Mouse (Mus musculus) left cerebral cortex, adult 8-10 months (tissue): ENCODE measurements at regions not wholly inside any gene's neighbourhood (a gene's known extent, or its start where the extent isn't known, plus 50 kb on each side); places are given as distances from the start of the nearest gene placed in this dataset.

ENCODE experiments used
- DNase-seq, 2 experiments: peaks; one replicate each; pipeline ENCODE4 v3.0.0; 2022; ENCODE audit warnings: low spot score in 2 of 2

GRCm38 (mm10) chr10:68606848-68607247 is 65.2 kb upstream of the Cabcoco1 start:
- DNase-seq = peak in 1 of 2 experiments; percentile 50

- no peak for DNase-seq
These were observed 70.2 kb upstream of the Cabcoco1 start for GRCm38 (mm10) chr10:68611906-68612305.

DNA sequence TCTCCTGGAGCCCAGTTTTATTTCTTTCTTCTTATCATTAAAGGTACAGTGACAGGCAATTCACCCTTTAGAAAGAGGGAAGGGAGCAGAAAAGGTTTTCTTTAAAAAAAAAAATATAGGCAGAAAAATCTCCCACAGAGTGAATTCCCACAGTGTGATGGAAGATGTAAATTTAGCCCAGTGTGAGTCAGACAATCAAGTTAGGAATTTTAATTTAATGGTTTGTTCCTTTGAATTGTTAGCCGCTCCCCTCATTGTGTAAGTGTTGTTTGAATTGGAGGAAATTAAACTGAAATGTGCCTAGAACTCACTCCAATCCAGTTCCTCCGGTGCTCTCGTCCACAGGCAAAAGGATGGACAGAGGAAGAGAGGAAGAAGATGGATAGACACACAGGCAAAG is 71.0 kb upstream of the Cabcoco1 start:
- no peak for DNase-seq

GRCm38 (mm10) chr10:68623786-68624185 is 82.1 kb upstream of the Cabcoco1 start:
- DNase-seq = no peak

DNA sequence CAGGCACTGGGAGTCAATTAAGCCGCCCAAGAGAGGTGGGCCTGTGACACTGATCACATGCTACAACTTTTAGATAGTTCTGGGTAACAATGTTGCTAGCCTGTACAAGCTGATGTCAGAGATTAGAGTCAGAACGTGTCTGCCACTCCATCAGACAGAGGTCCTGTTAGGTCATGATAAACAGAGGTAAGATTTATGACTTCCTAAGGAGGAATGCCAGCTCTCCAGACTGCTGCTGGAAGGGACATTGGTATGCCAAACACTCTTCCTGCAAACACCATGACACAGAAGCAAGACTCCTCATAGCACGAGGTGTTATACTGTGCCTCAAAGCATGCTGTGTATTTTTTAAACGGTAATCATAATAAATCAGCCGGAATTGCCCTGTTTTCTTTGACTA is 83.6 kb upstream of the Cabcoco1 start:
- DNase-seq = no peak

- no peak for DNase-seq
These were observed 84.1 kb upstream of the Cabcoco1 start for GRCm38 (mm10) chr10:68625752-68626151.

GRCm38 (mm10) chr10:68629486-68629885 is 87.8 kb upstream of the Cabcoco1 start:
- no peak for DNase-seq

DNA sequence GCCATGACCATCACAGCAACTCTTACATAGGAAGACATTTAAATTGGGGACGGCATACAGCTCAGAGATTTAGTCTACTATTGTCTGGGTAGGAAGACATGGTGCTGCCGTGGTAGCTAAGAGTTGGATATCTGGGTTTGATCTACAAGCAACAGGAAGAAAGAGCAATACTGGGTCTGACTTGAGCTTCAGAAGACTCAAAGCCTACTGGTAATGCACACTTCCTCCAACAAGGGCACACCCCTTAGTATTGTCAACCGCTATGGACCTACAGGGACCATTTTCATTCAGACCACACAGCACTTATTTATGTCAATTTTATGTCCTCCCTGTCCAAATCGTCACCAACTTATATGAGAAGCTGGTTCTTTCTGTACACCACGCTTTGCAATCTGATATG is 90.3 kb upstream of the Tmem26 start:
- DNase-seq = no peak

GRCm38 (mm10) chr10:68652700-68653099 is 70.7 kb upstream of the Tmem26 start:
- DNase-seq = no peak

- no peak for DNase-seq
These were observed 68.0 kb upstream of the Tmem26 start for GRCm38 (mm10) chr10:68655491-68655890.

- no peak for DNase-seq
These were observed 57.4 kb upstream of the Tmem26 start for GRCm38 (mm10) chr10:68666094-68666493.

DNA sequence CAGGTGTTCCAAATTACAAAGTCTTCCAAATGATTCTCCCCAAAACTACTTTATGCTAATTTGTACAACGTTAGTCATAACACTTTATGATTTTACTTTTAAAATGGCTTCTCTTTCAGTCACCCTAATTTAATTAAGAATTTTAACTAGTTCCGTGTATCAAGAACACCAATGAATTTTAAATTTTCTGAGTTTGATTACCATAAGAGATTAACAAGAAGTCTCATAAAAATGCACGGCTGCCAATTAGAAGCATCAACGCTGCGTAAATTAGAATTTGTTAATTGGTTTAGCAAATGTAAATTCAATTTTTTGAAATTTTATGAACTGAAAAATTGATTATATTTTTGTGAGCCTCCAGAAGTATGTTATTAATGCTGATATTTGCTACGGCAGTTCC is 54.1 kb upstream of the Tmem26 start:
- no peak for DNase-seq

- no peak for DNase-seq
These were observed 53.5 kb upstream of the Tmem26 start for GRCm38 (mm10) chr10:68669992-68670391.

- no peak for DNase-seq
These were observed 51.2 kb upstream of the Tmem26 start for GRCm38 (mm10) chr10:68672291-68672690.

GRCm38 (mm10) chr10:68673102-68673872 is 50.2 kb upstream of the Tmem26 start:
- no peak for DNase-seq
